ENCODE assay signal across 10 mouse cellular contexts in genomic region chr5:116019371-116019770, GRCm38 (mm10). TPM values are rescaled to one million over a fixed set of nuclear protein-coding genes. Genes with fewer than 3 reads are reported as not detected.
DNase-seq lines count a peak whose midpoint lies in the region.
"Had no signal": no experiment of that assay in that cellular context is flagged by ENCODE, and none has a peak within 500 bp of the region (broad histone marks: within the 10 kb centered on the region; RNA-seq: fewer than 3 reads in every experiment).

No protein-coding gene starts in this region.

- peak; percentile 40 for DNase-seq in testis, postnatal 10 days (ENCODE audit: low spot score)
- DNase-seq in testis, postnatal 14 days (ENCODE audit: low spot score): no peak
- peak; percentile 46 to 55 for DNase-seq in heart, postnatal 36 days
- peak; percentile 50 for DNase-seq in kidney, postnatal 14 days
- no peak for DNase-seq in spleen, postnatal 4 days (ENCODE audit: low spot score in 2 of 2)
- DNase-seq in left cerebral cortex, adult 18-20 months (ENCODE audit: low spot score in 2 of 2): no peak
- no peak for DNase-seq in left cerebral cortex, postnatal 10 days (ENCODE audit: extremely low spot score in 1 of 2, low spot score in 2 of 2)
- no peak for DNase-seq in cerebellum, adult 8-10 months
- DNase-seq: forebrain, postnatal 0 days; retina, postnatal 1 day had no signal

- intact Hi-C loops in heart, postnatal 36 days (cut with DNase I): loop anchor here (5.0 kb wide), 1 partner anchor 172 kb away; the partner anchor contains the start of gene Cit
- intact Hi-C loops in left cerebral cortex, postnatal 10 days (cut with DNase I): no loop called here

RNA-seq across cellular contexts. Expression of gene Prkab1, which starts 4.9 kb away (rescaled TPM):
- total RNA-seq in heart, postnatal 36 days (2021): 10 to 100 TPM; 48.7 to 58.3 TPM
- 10 to 100 TPM; 18.5 to 24.9 TPM for total RNA-seq in left cerebral cortex, adult 18-20 months (2021)
- 10 to 100 TPM; 25.7 to 31.9 TPM for total RNA-seq in left cerebral cortex, postnatal 10 days (2021)

Comparison
In these comparisons a context has a peak if more than half of its experiments do, and no peak if none do; other contexts are left out.
1. DNase-seq: peak in testis, postnatal 10 days (single experiment), heart, postnatal 36 days (2 of 2) and kidney, postnatal 14 days (single experiment); none in testis, postnatal 14 days (single experiment), spleen, postnatal 4 days (0 of 2), left cerebral cortex, adult 18-20 months (0 of 2), left cerebral cortex, postnatal 10 days (0 of 2) and cerebellum, adult 8-10 months (single experiment).